Mouse (Mus musculus) limb, embryonic 15.5 days (tissue): ENCODE measurements around the gene Gp9. TPM values are rescaled to one million over a fixed set of nuclear protein-coding genes. Genes with fewer than 3 reads are reported as not detected.

Source experiments
- ATAC-seq: fragments of 200-750 bp; cut with Nextera tagmentation; 2 replicates; pipeline ENCODE4 v1.8.0; 2017; ENCODE audit warnings: low read depth, moderate TSS enrichment; ENCODE audit not compliant: insufficient number of reproducible peaks, low FRiP score, low TSS enrichment
- H3K27ac ChIP-seq: fragments of 300-500 bp; sonication (generic); 2 replicates; pipeline ENCODE4 v1.5.1; 2015; ENCODE audit warnings: moderate library complexity, mild to moderate bottlenecking, inconsistent platforms
- H3K27me3 ChIP-seq: fragments of 300-500 bp; sonication (generic); 2 replicates; pipeline ENCODE4 v1.6.1; 2015; ENCODE audit warnings: inconsistent platforms
- H3K36me3 ChIP-seq: fragments of 300-500 bp; sonication (generic); 2 replicates; pipeline ENCODE4 v1.6.1; 2015; ENCODE audit warnings: inconsistent platforms
- H3K4me1 ChIP-seq: fragments of 300-500 bp; sonication (generic); 2 replicates; pipeline ENCODE4 v1.6.1; 2015; ENCODE audit warnings: inconsistent platforms
- H3K4me2 ChIP-seq: fragments of 300-500 bp; sonication (generic); 2 replicates; pipeline ENCODE4 v1.6.1; 2015; ENCODE audit warnings: mild to moderate bottlenecking, inconsistent platforms
- H3K4me3 ChIP-seq: fragments of 300-500 bp; sonication (generic); 2 replicates; pipeline ENCODE4 v1.5.1; 2015; ENCODE audit warnings: mild to moderate bottlenecking, inconsistent platforms
- H3K9ac ChIP-seq: fragments of 300-500 bp; sonication (generic); 2 replicates; pipeline ENCODE4 v1.6.1; 2015; ENCODE audit warnings: inconsistent platforms
- H3K9me3 ChIP-seq: fragments of 300-500 bp; sonication (generic); 2 replicates; pipeline ENCODE4 v1.6.1; 2016; ENCODE audit warnings: inconsistent platforms
- WGBS: fragments of 180-500 bp; shearing (Covaris S2); methylation state at CpG from one replicate; pipeline ENCODE4 v1.1.7; 2015; 5-methylcytosine and 5-hydroxymethylcytosine counted together
- polyA plus RNA-seq: library from polyadenylated mRNA; unstranded; fragments of >200 nt; fragmentation: Nextera tagmentation; extraction: Ambion mirVana; gene quantifications from 2 replicates; pipeline ENCODE4 v1.2.1, GENCODE M21; 2015

Gp9 gene
- polyA plus RNA-seq, 1 experiment from 2014 or later, result 0.97 TPM

DNA sequence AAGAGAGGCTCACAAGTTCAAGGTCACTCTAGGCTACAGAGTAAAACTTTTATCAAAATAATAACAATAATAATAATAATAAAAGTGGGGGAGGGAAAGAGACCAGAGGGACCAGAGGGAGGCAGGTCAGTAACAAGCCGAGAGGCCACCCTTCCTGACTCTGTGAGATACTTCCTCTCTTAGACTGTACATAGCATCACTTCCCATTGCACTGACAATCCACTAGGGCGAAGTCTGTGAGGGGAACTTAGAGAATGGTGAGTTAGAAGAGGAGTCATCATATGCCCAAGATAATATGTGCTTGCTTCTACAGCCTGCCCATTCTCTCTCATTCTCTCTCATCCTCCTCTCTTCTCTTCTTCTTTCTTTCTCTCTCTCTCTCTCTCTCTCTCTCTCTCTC is 28.2 kb downstream of the Gp9 start:
- Histone ChIP-seq H3K27me3 (no peaks in the 10 kb centered on the region), H3K36me3 (peaks cover 7% of the 10 kb centered on the region), H3K4me1 (peaks cover 17% of the 10 kb centered on the region), H3K4me3 (no peak overlapping the region), H3K4me2 (no peak overlapping the region), H3K27ac (no peak overlapping the region), H3K9ac (no peak overlapping the region), H3K9me3 (no peaks in the 10 kb centered on the region)
- ATAC-seq, result no peak
- WGBS, result 76% methylated on average over 2 of the region's 2 CpGs

DNA sequence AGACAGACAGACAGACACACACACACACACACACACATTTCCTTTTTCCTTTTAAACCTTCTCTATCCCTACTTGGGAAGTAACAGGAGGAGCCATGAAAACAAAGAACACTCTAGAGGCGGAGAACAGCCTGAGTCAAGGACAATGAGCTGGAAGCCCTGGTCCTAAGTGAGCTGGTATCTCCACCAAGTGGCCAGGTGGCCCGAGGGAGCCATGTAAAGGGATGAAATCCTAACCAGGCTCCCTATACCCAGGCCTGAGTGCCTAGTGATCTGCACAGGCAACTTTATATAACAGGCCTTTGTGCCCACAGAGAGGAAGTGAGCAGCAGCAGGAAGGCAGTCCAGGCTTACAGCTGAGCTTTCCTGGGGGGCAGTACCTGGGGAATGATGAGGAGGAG is 29.0 kb downstream of the Gp9 start:
- Histone ChIP-seq H3K27me3 (no peaks in the 10 kb centered on the region), H3K4me2 (no peak overlapping the region), H3K9ac (no peak overlapping the region), H3K27ac (no peak overlapping the region), H3K4me1 (peaks cover 17% of the 10 kb centered on the region), H3K9me3 (no peaks in the 10 kb centered on the region), H3K36me3 (peaks cover 7% of the 10 kb centered on the region), H3K4me3 (no peak overlapping the region)
- ATAC-seq, result no peak
- 63% methylated on average over 2 of the region's 2 CpGs for WGBS

DNA sequence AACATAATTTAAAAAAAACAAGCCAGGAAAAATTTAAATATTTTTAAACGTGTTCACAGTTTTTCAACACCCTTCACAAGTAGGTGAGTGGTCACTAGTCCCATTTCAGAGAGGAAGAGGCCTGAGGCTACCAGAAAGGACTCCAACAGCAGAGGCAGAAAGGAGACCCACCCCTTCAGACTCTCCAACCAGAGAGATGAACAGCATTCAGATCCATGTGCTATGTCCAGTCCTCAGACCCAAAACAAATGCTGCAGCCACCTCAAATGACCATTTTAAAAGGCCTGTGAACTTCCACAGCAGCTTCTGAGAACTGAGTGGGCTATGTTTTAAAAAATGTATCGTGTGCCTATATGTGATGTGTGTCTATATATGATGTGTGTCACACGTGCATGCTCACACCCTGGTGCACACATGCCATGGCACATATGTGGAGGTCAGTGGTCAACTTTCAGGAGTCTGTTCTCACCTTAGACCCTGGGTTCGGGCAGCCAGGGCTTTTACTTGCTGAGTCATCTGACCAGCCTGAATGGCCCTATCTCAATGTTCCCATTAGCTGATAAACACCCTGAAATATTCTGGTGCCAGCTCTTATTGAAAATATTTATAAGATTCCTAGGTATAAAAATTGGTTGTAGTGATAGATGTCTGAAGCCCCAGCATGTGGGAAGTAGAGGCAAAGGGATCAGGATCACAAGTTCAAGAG is 30.0 kb downstream of the Gp9 start:
- H3K4me3 ChIP-seq, result no peak overlapping the region
- no peaks in the 10 kb centered on the region for H3K27me3 ChIP-seq
- H3K4me2 ChIP-seq, result no peak overlapping the region
- H3K9me3 ChIP-seq, result no peaks in the 10 kb centered on the region
- peaks cover 25% of the 10 kb centered on the region for H3K4me1 ChIP-seq
- no peak for ATAC-seq
- H3K27ac ChIP-seq, result no peak overlapping the region
- 81% methylated on average over 4 of the region's 4 CpGs for WGBS
- H3K36me3 ChIP-seq, result peaks cover 7% of the 10 kb centered on the region
- H3K9ac ChIP-seq, result no peak overlapping the region

DNA sequence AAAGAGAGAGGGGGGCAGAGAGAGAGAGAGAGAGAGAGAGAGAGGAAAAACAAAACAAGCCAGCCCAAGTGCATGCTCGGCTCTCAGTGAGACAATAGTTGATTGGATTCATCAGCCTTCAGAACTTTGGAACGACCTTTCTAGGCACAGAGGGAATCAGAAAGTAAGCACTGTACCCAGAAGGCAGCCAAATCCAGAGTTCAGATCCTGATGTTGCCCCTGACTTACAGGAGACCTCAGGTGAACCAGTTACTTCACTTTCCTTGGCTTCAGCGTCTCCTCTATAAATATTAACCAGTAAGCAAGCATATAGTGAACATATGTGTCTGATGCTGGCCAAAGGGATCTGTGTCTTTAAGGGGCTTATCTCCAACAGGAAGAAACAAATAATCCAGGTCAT is 30.6 kb downstream of the Gp9 start:
- no peak for ATAC-seq
- Histone ChIP-seq H3K4me2 (no peak overlapping the region), H3K4me1 (peaks cover 25% of the 10 kb centered on the region), H3K27ac (no peak overlapping the region), H3K36me3 (peaks cover 7% of the 10 kb centered on the region), H3K9me3 (no peaks in the 10 kb centered on the region), H3K27me3 (no peaks in the 10 kb centered on the region), H3K9ac (no peak overlapping the region), H3K4me3 (no peak overlapping the region)
- WGBS, result 76% methylated on average over 3 of the region's 3 CpGs

DNA sequence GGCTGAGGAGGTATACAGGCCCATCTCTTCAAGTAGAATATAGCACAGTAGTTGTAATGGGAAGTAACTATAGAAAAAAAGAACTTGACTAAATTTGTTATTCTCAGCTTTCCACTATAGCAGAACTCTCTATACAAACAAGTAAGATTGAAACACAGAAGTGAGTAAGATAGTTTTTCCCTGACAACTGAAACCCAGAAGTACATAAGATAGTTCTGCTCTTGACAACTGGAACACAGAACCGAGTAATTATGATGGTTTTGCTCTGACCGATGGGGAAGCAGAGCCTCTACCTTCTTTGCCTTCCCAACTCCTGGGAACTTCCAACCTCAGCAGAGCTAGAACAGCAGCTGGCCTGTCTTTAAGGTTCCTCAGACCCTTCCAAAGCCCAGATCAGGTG is 31.3 kb downstream of the Gp9 start:
- Histone ChIP-seq H3K36me3 (peaks cover 8% of the 10 kb centered on the region), H3K9me3 (no peaks in the 10 kb centered on the region), H3K9ac (no peak overlapping the region), H3K4me3 (no peak overlapping the region), H3K27me3 (no peaks in the 10 kb centered on the region), H3K27ac (no peak overlapping the region), H3K4me2 (no peak overlapping the region), H3K4me1 (peaks cover 25% of the 10 kb centered on the region)
- 85% methylated on average over 2 of the region's 2 CpGs for WGBS
- ATAC-seq, result no peak

DNA sequence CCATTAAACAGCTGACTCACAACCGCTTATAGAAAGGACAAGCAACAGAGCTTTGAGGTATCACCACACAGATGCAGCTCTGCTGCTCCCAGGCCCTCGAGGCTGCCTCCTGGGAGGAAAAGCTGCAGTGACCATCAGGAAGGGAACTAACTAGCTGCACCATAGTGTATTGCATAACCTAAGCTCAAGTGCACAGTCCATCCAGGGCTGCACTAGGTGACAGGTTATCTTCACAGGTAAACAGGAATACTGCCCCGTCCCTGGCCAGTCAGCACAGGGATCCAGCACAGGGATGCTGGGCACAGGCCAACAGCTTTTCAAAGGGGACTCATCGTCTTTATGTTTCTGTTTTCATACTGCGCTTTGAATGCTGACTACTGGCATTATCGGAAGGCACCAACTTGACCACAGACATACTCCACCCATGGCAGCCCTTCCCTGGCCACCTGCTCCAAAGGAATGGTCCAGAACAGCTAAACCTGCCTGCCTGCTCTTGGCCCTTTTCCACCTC is 31.8 kb downstream of the Gp9 start:
- Histone ChIP-seq H3K27ac (no peak overlapping the region), H3K4me1 (peaks cover 25% of the 10 kb centered on the region), H3K9me3 (no peaks in the 10 kb centered on the region), H3K4me3 (peak overlapping the region; percentile 81; the same call in 1 of the 2 replicates), H3K27me3 (no peaks in the 10 kb centered on the region), H3K36me3 (peaks cover 4% of the 10 kb centered on the region), H3K4me2 (peak overlapping the region; percentile 90; the same call in 1 of the 2 replicates), H3K9ac (no peak overlapping the region)
- ATAC-seq, result no peak
- 78% methylated on average over 6 of the region's 6 CpGs for WGBS

DNA sequence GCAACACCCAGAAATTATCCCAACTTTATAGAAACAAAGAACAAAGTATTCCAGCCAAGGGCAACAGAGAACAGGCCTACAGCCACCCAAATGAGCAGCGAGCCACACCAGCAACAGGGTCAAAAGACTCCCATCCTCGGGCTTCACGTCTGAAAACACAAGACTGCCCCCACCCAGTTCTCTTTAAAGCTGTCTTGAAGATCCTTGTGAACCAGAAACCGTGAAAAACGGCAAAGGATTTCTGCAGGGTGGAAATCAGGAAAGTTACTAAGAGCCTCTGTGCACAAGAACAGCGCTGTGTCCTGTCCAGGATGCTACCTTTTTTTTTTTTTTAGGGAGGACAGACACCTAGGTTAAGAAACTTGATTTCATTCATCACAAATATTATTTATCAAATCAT is 32.4 kb downstream of the Gp9 start:
- Histone ChIP-seq H3K9me3 (no peaks in the 10 kb centered on the region), H3K9ac (peak overlapping the region; percentile 76; the same call in 1 of the 2 replicates), H3K36me3 (peaks cover 3% of the 10 kb centered on the region; the same call in 1 of the 2 replicates), H3K27ac (0 out of 2 replicates have a peak overlapping the region, but pooled peaks have one; percentile 22), H3K27me3 (no peaks in the 10 kb centered on the region), H3K4me1 (peaks cover 25% of the 10 kb centered on the region), H3K4me3 (peak overlapping the region; percentile 81), H3K4me2 (peak overlapping the region; percentile 90)
- 37% methylated on average over 6 of the region's 6 CpGs for WGBS
- ATAC-seq, result no peak

DNA sequence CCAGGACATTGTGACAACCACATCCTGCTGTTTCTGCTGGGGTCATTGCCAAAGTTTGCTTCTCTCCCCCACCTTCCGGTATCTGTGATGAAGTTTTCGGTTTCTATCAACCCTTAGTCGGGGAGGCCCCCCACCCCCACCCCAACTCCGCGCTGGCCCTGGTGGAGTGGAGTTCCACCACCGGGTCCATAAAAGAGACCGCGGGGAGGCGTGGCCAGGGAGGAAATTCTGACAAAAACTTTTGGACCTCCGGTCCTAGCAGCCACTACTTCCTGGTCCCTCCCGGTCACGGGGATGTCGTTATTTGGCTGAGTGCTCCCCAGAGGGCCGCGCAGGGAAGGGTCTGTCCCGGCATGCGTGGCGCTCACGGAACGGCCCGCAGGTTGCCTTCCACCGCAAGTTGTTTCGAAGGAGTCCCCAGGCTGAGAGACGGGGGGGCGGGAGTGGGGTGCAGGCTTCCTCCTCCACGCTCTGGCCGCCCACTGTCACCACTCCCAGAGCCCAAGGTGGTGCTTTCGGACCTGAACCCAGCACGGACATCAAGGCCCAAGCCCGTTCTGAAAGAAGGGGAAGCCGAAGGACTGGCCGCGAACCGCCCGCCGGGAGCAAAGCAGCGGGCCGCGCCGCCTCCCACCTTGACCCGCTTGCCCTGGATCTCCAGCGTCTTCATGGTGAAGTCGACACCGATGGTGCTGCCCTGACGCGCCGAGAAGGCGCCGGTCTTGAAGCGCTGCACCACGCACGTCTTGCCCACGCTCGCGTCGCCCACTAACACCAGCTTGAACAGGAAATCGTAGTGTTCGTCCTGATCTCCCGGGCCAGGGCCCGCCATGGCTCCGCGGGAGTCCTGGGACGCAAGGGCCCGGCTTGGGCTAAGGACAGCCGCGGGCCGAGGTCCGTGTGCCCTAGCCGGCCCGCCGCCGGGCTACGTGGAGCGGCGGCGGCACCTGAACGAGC is 33.1 kb downstream of the Gp9 start:
- peak overlapping the region; percentile 90 for H3K4me2 ChIP-seq
- H3K9me3 ChIP-seq, result no peaks in the 10 kb centered on the region
- peak overlapping the region; percentile 76 for H3K9ac ChIP-seq
- H3K27me3 ChIP-seq, result no peaks in the 10 kb centered on the region
- peaks cover 8% of the 10 kb centered on the region; the same call in 1 of the 2 replicates for H3K36me3 ChIP-seq
- ATAC-seq, result peak; percentile 59
- peak overlapping the region; percentile 85 for H3K27ac ChIP-seq
- WGBS, result under 1% methylated on average over 77 of the region's 77 CpGs
- H3K4me1 ChIP-seq, result peaks cover 25% of the 10 kb centered on the region
- H3K4me3 ChIP-seq, result peak overlapping the region; percentile 81

DNA sequence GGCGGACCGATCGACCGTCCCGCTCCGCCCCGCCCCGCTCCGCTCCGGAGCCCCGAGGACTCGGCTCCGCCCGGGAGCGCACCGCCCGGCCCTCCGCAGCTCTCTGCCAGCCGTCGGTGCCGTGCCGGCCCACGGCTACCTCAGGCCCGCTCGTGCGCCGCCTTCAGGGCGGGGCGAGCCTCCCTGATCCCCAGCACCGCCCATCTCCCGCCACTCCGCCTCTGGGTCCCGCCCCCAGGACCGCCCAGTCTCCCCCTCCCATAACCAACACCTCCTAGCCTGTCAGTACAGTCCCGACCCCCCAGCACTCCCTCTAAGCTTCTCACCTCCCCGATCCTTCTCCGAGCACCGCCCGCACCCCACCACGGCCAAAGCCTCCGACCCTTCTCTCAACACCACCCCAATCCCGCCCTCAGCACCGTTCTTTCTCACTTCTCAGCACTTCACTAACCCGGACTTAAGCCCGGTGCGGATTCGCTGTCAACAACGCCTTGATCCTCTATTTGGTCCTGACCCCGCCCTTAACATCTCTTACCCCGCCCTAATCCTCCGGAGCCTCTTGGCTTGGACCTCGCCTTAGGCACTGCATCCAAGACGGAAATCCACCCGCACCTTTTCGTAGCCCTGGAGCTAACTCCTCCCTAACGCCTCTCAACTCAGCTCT is 33.9 kb downstream of the Gp9 start, which contains the start of gene Rab43:
Gene Rab43 (minus strand): TSS at position 490 of the 664 bp plus-strand sequence.
- peaks cover 25% of the 10 kb centered on the region for H3K4me1 ChIP-seq
- no peaks in the 10 kb centered on the region for H3K9me3 ChIP-seq
- H3K9ac ChIP-seq, result peak within 1 kb of the TSS; percentile 76
- H3K36me3 ChIP-seq, result peaks cover 16% of the 10 kb centered on the region
- no peaks in the 10 kb centered on the region for H3K27me3 ChIP-seq
- H3K27ac ChIP-seq, result peak within 1 kb of the TSS; percentile 85
- under 1% methylated on average over 51 of the region's 56 CpGs for WGBS
- peak within 1 kb of the TSS; percentile 90 for H3K4me2 ChIP-seq
- H3K4me3 ChIP-seq, result peak within 1 kb of the TSS; percentile 81
- peak; percentile 97 for ATAC-seq

DNA sequence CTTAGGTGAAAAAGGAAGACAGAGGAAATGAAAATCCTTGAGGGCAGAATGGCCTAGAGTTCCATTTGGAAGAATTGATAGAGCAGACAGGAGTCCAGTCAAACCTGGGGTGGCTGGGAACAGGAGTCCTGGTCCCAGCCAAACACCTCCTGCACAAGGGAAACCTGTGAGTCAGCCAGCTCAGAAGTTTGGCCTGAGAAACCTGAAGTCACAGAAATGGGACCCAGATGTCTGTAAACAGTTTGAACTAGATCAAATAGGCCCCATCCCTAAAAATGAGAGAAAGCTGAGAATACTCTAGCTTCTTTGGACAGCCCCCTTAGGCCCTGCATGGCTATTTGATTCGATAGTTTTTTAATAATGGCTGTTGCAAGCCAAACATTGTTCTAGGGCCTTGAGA is 34.8 kb downstream of the Gp9 start:
- Histone ChIP-seq H3K9me3 (no peaks in the 10 kb centered on the region), H3K36me3 (peaks cover 25% of the 10 kb centered on the region), H3K4me3 (peak overlapping the region; percentile 81; the same call in 1 of the 2 replicates), H3K9ac (no peak overlapping the region), H3K4me2 (peak overlapping the region; percentile 90), H3K4me1 (peaks cover 25% of the 10 kb centered on the region), H3K27me3 (no peaks in the 10 kb centered on the region), H3K27ac (peak overlapping the region; percentile 84)
- WGBS, result 67% methylated on average over 1 of the region's 1 CpGs
- ATAC-seq, result no peak

DNA sequence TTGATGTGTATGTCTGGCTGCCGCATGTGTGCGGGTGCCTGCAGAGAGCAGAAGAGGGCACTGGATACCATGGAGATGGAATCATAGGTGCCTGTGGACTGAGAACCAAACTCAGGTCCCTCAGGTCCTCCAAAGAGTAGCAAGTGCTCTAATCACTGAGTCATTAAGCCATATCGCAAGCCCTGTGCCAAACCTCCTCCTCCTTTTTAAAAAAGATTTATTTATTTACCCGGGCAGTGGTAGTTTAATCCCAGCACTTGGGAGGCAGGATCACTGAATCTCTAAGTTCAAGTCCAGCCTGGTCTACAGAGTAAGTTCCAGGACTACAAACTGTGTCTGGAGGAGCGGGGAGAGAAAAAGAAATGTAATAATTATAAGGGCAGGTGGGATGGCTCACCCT is 36.6 kb downstream of the Gp9 start:
- H3K4me2 ChIP-seq, result no peak overlapping the region
- 89% methylated on average over 5 of the region's 5 CpGs for WGBS
- no peaks in the 10 kb centered on the region for H3K27me3 ChIP-seq
- H3K9me3 ChIP-seq, result no peaks in the 10 kb centered on the region
- no peak overlapping the region for H3K27ac ChIP-seq
- H3K4me3 ChIP-seq, result no peak overlapping the region
- peaks cover 22% of the 10 kb centered on the region for H3K4me1 ChIP-seq
- no peak for ATAC-seq
- peaks cover 43% of the 10 kb centered on the region for H3K36me3 ChIP-seq
- H3K9ac ChIP-seq, result no peak overlapping the region
